Mouse (Mus musculus) hindbrain, embryonic 10.5 days (tissue): ENCODE results near the gene Dip2c. TPM values are rescaled to one million over a fixed set of nuclear protein-coding genes. Genes with fewer than 3 reads are reported as not detected.

ENCODE experiments used
- DNase-seq: peaks from one replicate; pipeline ENCODE4 v3.0.0-alpha.2; 2017; ENCODE audit warnings: low spot score
- H3K27ac ChIP-seq: fragments of 300-500 bp; sonication (generic); 2 replicates; pipeline ENCODE4 v1.5.1; 2016; ENCODE audit warnings: mild to moderate bottlenecking, moderate library complexity
- H3K27me3 ChIP-seq: fragments of 300-500 bp; sonication (generic); 2 replicates; pipeline ENCODE4 v1.6.1; 2016; ENCODE audit warnings: mild to moderate bottlenecking; ENCODE audit not compliant: poor library complexity, insufficient read depth, severe bottlenecking
- H3K36me3 ChIP-seq: fragments of 300-500 bp; sonication (generic); 2 replicates; pipeline ENCODE4 v1.6.1; 2016; ENCODE audit warnings: mild to moderate bottlenecking, moderate library complexity
- H3K4me1 ChIP-seq: fragments of 300-500 bp; sonication (generic); replicated peaks from 2 replicates; pipeline ENCODE4 v1.6.1; 2016; ENCODE audit warnings: mild to moderate bottlenecking
- H3K4me3 ChIP-seq: fragments of 300-500 bp; sonication (generic); 2 replicates; pipeline ENCODE4 v1.5.1; 2016; ENCODE audit warnings: mild to moderate bottlenecking, moderate library complexity
- H3K9me3 ChIP-seq: fragments of 300-500 bp; sonication (generic); 2 replicates; pipeline ENCODE4 v1.6.1; 2016; ENCODE audit warnings: mild to moderate bottlenecking, moderate library complexity
- WGBS: fragments of 180-500 bp; shearing (Covaris S2); methylation state at CpG from one replicate; pipeline ENCODE4 v1.1.7; 2016; 5-methylcytosine and 5-hydroxymethylcytosine counted together
- polyA plus RNA-seq: library from polyadenylated mRNA; unstranded; fragments of >200 nt; fragmentation: Nextera tagmentation; extraction: Ambion mirVana; gene quantifications from 2 replicates; pipeline ENCODE4 v1.2.1, GENCODE M21; 2016

Gene Dip2c
- polyA plus RNA-seq, 1 experiment from 2014 or later: 5.8 TPM

- 27% methylated on average over 1 of the region's 1 CpGs for WGBS
- H3K27ac ChIP-seq: no peak overlapping the region
- H3K4me3 ChIP-seq: no peak overlapping the region
- peaks cover 5% of the 10 kb centered on the region; the same call in 1 of the 2 replicates for H3K36me3 ChIP-seq
- H3K27me3 ChIP-seq: no peaks in the 10 kb centered on the region
- H3K9me3 ChIP-seq: peaks cover 15% of the 10 kb centered on the region
- DNase-seq: no peak
- peaks cover 5% of the 10 kb centered on the region; the same call in 1 of the 2 replicates for H3K4me1 ChIP-seq
Observed at GRCm38 (mm10) chr13:9398846-9399245, 122.5 kb downstream of the Dip2c start.

GRCm38 (mm10) chr13:9405399-9405798 is 129.1 kb downstream of the Dip2c start:
- no peak for DNase-seq
- H3K36me3 ChIP-seq: peaks cover 5% of the 10 kb centered on the region; the same call in 1 of the 2 replicates
- no peaks in the 10 kb centered on the region for H3K27me3 ChIP-seq
- H3K27ac ChIP-seq: no peak overlapping the region
- no peak overlapping the region for H3K4me3 ChIP-seq
- 0 out of 2 replicates have a peak, but pooled peaks cover 4% of the 10 kb centered on the region for H3K4me1 ChIP-seq
- H3K9me3 ChIP-seq: peaks cover 15% of the 10 kb centered on the region
- WGBS: 59% methylated on average over 1 of the region's 1 CpGs

GRCm38 (mm10) chr13:9408983-9409382 is 132.7 kb downstream of the Dip2c start:
- DNase-seq: no peak
- Histone ChIP-seq H3K4me1 (0 out of 2 replicates have a peak, but pooled peaks cover 4% of the 10 kb centered on the region), H3K27ac (no peak overlapping the region), H3K27me3 (no peaks in the 10 kb centered on the region), H3K9me3 (no peaks in the 10 kb centered on the region), H3K4me3 (no peak overlapping the region), H3K36me3 (no peaks in the 10 kb centered on the region)
- 95% methylated on average over 4 of the region's 4 CpGs for WGBS

GRCm38 (mm10) chr13:9418441-9418840 is 142.1 kb downstream of the Dip2c start:
- Histone ChIP-seq H3K36me3 (no peaks in the 10 kb centered on the region), H3K27ac (no peak overlapping the region), H3K4me3 (no peak overlapping the region), H3K9me3 (no peaks in the 10 kb centered on the region), H3K27me3 (no peaks in the 10 kb centered on the region), H3K4me1 (no peaks in the 10 kb centered on the region)
- no peak for DNase-seq
- WGBS: 88% methylated on average over 3 of the region's 3 CpGs

GRCm38 (mm10) chr13:9419213-9419612 is 142.9 kb downstream of the Dip2c start:
- no peak overlapping the region for H3K4me3 ChIP-seq
- no peaks in the 10 kb centered on the region for H3K27me3 ChIP-seq
- H3K27ac ChIP-seq: no peak overlapping the region
- no peaks in the 10 kb centered on the region for H3K4me1 ChIP-seq
- H3K9me3 ChIP-seq: no peaks in the 10 kb centered on the region
- no peak for DNase-seq
- H3K36me3 ChIP-seq: no peaks in the 10 kb centered on the region

- WGBS: 90% methylated on average over 4 of the region's 4 CpGs
- H3K9me3 ChIP-seq: no peaks in the 10 kb centered on the region
Observed at GRCm38 (mm10) chr13:9421949-9422348, 145.6 kb downstream of the Dip2c start.

GRCm38 (mm10) chr13:9422876-9423275 is 146.5 kb downstream of the Dip2c start:
- no peaks in the 10 kb centered on the region for H3K9me3 ChIP-seq
- H3K27ac ChIP-seq: no peak overlapping the region
- no peaks in the 10 kb centered on the region for H3K27me3 ChIP-seq
- DNase-seq: no peak
- WGBS: 81% methylated on average over 1 of the region's 1 CpGs
- H3K4me1 ChIP-seq: no peaks in the 10 kb centered on the region
- no peak overlapping the region for H3K4me3 ChIP-seq
- H3K36me3 ChIP-seq: no peaks in the 10 kb centered on the region

More at GRCm38 (mm10) chr13:9421949-9422348, 145.6 kb downstream of the Dip2c start:
- no peaks in the 10 kb centered on the region for H3K27me3 ChIP-seq
- H3K4me1 ChIP-seq: no peaks in the 10 kb centered on the region
- H3K27ac ChIP-seq: no peak overlapping the region
- no peaks in the 10 kb centered on the region for H3K36me3 ChIP-seq
- DNase-seq: no peak
- H3K4me3 ChIP-seq: no peak overlapping the region

GRCm38 (mm10) chr13:9424434-9424833 is 148.1 kb downstream of the Dip2c start:
- Histone ChIP-seq H3K4me1 (no peaks in the 10 kb centered on the region), H3K27me3 (no peaks in the 10 kb centered on the region), H3K4me3 (no peak overlapping the region), H3K9me3 (no peaks in the 10 kb centered on the region), H3K36me3 (no peaks in the 10 kb centered on the region), H3K27ac (no peak overlapping the region)
- DNase-seq: no peak

- DNase-seq: no peak
Observed at GRCm38 (mm10) chr13:9426267-9426666, 149.9 kb downstream of the Dip2c start.

GRCm38 (mm10) chr13:9426779-9427178 is 150.5 kb downstream of the Dip2c start:
- DNase-seq: no peak
- WGBS: 83% methylated on average over 4 of the region's 4 CpGs
- H3K4me1 ChIP-seq: no peaks in the 10 kb centered on the region
- H3K27ac ChIP-seq: no peak overlapping the region
- no peaks in the 10 kb centered on the region for H3K27me3 ChIP-seq
- no peaks in the 10 kb centered on the region for H3K36me3 ChIP-seq
- H3K9me3 ChIP-seq: peaks cover 7% of the 10 kb centered on the region; the same call in 1 of the 2 replicates
- no peak overlapping the region for H3K4me3 ChIP-seq

More at GRCm38 (mm10) chr13:9426267-9426666, 149.9 kb downstream of the Dip2c start:
- Histone ChIP-seq H3K27ac (no peak overlapping the region), H3K9me3 (peaks cover 4% of the 10 kb centered on the region; the same call in 1 of the 2 replicates), H3K4me3 (no peak overlapping the region), H3K27me3 (no peaks in the 10 kb centered on the region), H3K4me1 (no peaks in the 10 kb centered on the region), H3K36me3 (no peaks in the 10 kb centered on the region)

GRCm38 (mm10) chr13:9429884-9430283 is 153.6 kb downstream of the Dip2c start:
- 92% methylated on average over 1 of the region's 1 CpGs for WGBS
- Histone ChIP-seq H3K27me3 (no peaks in the 10 kb centered on the region), H3K4me1 (no peaks in the 10 kb centered on the region), H3K4me3 (no peak overlapping the region), H3K36me3 (no peaks in the 10 kb centered on the region), H3K27ac (no peak overlapping the region), H3K9me3 (peaks cover 7% of the 10 kb centered on the region; the same call in 1 of the 2 replicates)
- DNase-seq: no peak

- Histone ChIP-seq H3K4me1 (no peaks in the 10 kb centered on the region), H3K9me3 (peaks cover 7% of the 10 kb centered on the region; the same call in 1 of the 2 replicates), H3K27me3 (no peaks in the 10 kb centered on the region), H3K27ac (no peak overlapping the region), H3K4me3 (no peak overlapping the region), H3K36me3 (no peaks in the 10 kb centered on the region)
- DNase-seq: no peak
- 93% methylated on average over 2 of the region's 2 CpGs for WGBS
Observed at GRCm38 (mm10) chr13:9430724-9431123, 154.4 kb downstream of the Dip2c start.

- H3K36me3 ChIP-seq: no peaks in the 10 kb centered on the region
- no peak for DNase-seq
Observed at GRCm38 (mm10) chr13:9431441-9431840, 155.1 kb downstream of the Dip2c start.

GRCm38 (mm10) chr13:9443066-9443465 is 166.7 kb downstream of the Dip2c start:
- Histone ChIP-seq H3K9me3 (no peaks in the 10 kb centered on the region), H3K4me1 (no peaks in the 10 kb centered on the region), H3K27ac (no peak overlapping the region), H3K27me3 (no peaks in the 10 kb centered on the region), H3K4me3 (no peak overlapping the region), H3K36me3 (peaks cover 4% of the 10 kb centered on the region; the same call in 1 of the 2 replicates)
- WGBS: 89% methylated on average over 4 of the region's 4 CpGs
- DNase-seq: no peak

More at GRCm38 (mm10) chr13:9431441-9431840, 155.1 kb downstream of the Dip2c start:
- Histone ChIP-seq H3K27me3 (no peaks in the 10 kb centered on the region), H3K9me3 (peaks cover 7% of the 10 kb centered on the region; the same call in 1 of the 2 replicates), H3K27ac (no peak overlapping the region), H3K4me3 (no peak overlapping the region), H3K4me1 (no peaks in the 10 kb centered on the region)
